Mouse (Mus musculus) c-Kit-positive CD71-negative TER-119-negative erythroid progenitor cells, embryonic 14.5 days (primary cell): ENCODE results near the gene Manba.

Source experiments
- DNase-seq: peaks from one replicate; pipeline ENCODE4 v3.0.0-alpha.2; 2013; ENCODE audit warnings: low read depth

Manba gene

DNA sequence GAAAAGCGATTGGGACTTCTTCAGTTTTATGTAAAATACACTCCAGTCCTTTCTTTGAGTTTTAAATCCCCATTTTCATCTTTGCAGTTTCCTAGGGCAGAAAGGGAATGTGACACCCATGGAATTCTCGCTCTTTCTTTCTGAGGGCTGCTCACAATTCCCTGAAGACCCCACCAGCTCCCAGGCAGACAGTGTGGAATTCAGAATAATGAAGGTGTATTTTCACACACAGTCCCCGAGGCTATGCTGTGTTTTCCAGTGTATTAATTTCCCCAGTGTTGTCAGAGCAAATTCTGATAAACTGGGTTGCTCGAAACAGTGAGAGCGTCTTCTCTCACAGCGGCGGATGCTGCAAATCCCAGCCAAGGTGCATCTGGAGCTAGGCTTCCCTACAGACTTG is 44.3 kb downstream of the Manba start:
- no peak for DNase-seq

- DNase-seq, result no peak
Observed at GRCm38 (mm10) chr3:135531762-135532161, 46.4 kb downstream of the Manba start.

- DNase-seq, result no peak
Observed at GRCm38 (mm10) chr3:135534103-135534502, 48.7 kb downstream of the Manba start.

GRCm38 (mm10) chr3:135546212-135546923 is 61.0 kb downstream of the Manba start:
- no peak for DNase-seq

DNA sequence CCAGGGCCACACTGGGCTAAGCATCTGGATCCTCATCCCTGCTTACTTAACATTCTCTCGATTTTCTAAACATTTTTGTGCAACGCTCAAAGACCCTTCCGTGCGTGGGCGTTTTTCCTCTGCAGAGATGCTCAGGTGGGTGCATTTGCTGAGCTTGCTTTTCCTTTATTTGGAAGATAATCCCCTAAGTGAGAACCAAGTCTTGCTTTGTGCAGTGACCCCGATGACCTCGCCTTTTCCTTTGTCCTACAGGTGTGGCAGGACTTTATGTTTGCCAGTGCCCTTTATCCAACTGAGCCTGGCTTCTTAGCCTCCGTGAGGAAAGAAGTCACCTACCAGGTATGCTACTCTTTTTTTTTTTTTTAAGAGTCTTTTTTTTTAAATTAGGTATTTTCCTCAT is 61.9 kb downstream of the Manba start:
- DNase-seq, result no peak

- no peak for DNase-seq
Observed at GRCm38 (mm10) chr3:135552874-135553273, 67.5 kb downstream of the Manba start.

GRCm38 (mm10) chr3:135555192-135555591 is 69.8 kb downstream of the Manba start:
- DNase-seq, result no peak

DNA sequence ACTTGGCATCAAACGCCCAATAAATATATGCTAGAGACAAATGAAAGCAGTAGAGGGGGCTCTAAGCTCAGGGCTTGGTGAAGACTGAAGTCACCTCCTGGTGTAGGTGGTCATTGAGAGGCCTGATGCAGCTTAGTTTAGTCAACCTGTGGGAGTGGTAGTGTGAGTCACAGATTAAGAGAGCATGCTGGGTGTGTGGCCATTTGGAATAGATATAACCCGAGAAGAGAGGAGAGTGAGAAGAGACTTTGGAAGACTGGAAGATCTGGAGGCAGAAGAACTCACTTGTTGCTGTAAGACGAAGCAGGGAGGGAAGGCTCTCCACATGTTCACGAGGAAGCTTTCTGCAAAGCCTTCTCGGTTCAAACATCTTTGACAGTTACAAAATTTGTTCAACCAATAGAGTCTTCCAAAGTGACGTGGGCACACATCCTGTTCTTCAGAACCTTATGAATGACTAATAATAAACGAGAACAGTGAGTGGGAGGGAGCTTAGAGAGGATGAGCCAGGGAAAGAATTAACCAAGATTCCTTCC is 70.7 kb downstream of the Manba start:
- DNase-seq, result no peak

DNA sequence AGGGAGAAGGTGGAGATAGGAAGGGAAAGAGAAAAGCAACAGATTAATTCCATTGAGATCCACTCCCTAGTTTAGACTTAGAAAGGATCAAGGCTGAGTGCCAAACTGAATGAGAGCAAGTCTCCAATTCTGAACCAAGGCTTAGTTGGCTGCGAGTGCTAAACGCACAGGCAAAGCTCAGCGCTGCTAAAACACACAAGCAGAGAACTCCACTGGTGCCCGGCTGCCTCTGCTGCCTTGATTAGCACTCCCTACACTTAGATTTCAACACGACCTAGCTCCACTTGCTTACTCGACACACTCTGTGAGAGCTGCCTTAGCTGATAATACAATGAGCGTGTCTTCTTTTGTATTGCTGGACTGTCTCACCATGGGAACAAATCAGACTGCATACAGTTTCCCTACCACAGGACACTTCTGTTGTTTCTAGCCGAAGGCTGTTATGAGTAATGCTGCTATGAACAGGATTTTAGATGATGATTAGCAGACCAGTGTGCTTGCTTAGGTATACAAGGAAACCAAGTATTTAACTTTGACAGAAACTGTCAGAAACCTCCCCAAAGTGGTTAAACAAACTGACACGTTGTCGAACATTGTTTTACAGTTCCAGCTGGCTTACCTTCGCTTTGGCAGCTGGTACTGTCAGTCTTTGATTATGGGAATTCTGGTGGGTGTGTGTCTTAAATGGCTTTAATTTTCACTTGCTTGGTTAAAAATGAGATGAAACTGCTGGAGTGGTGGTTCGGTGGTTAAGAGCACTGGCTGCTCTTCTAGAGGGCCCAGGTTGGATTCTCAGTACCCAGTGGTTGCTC is 71.6 kb downstream of the Manba start:
- no peak for DNase-seq

GRCm38 (mm10) chr3:135562036-135562435 is 76.6 kb downstream of the Manba start:
- no peak for DNase-seq

DNA sequence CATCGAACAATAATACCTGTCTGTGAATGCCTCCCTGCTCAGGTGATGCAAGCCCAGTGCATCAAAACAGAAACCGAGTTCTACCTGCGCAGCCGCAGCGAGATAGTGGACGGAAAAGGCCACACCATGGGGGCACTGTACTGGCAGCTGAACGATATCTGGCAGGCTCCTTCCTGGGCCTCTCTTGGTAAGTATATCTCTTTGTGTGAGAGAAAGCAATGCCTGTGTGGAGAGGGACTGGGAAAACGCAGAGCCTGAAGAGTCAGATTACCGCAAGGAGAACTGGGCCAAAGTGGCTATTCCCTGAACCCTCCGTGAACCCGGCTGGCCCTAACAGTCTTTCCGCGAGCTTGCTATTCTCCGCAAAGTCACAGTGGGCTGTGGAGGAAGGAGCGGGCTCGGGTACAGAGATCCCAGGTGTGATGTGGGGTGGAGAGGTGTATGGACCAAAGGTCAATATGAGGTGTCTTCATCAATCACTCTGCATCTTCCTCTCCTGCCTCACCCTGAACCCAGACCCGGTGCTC is 77.8 kb downstream of the Manba start:
- no peak for DNase-seq

GRCm38 (mm10) chr3:135564706-135565105 is 79.3 kb downstream of the Manba start:
- DNase-seq, result no peak

GRCm38 (mm10) chr3:135565306-135565705 is 79.9 kb downstream of the Manba start:
- DNase-seq, result no peak

- no peak for DNase-seq
Observed at GRCm38 (mm10) chr3:135567888-135568287, 82.5 kb downstream of the Manba start.

DNA sequence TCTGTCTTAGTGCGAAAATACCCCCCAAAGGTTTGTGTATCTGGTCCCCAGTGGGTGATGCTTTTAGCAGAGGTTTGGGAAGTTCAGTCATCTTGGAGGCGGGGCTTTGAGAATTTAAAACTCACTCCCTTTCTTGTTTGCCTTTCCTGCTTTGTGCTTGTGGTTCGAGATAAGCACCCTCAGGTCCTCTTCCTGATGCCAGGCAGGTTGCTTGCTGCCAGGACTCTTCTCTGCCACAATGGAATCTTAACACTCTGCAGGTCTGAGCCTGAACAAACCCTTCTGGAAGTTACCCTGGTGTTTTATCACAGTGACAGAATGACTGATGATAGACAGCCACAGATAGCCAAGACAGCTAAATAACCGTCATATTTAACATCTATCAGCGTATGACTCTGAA is 83.2 kb downstream of the Manba start:
- DNase-seq, result no peak

- DNase-seq, result no peak
Observed at GRCm38 (mm10) chr3:135571540-135571939, 86.1 kb downstream of the Manba start.

DNA sequence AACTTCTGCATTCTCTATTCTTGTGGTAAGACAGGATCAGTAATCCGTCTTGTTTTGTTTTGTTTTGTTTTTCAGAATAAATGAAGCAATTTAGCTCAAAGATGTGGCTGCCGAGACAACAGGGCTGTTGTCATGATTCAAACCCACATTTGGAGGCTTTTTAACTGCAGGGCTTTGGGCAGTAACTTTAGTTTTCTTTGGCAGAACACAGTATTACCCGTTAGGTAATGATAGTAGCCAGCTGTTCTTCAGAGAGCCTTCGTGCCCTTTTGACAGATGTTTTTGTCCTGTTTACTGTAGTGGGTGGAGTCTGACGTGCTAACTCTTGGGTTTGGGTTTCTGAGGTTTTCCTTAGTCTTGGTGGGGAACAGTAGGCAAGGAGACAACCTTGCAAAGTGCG is 87.6 kb downstream of the Manba start:
- no peak for DNase-seq

DNA sequence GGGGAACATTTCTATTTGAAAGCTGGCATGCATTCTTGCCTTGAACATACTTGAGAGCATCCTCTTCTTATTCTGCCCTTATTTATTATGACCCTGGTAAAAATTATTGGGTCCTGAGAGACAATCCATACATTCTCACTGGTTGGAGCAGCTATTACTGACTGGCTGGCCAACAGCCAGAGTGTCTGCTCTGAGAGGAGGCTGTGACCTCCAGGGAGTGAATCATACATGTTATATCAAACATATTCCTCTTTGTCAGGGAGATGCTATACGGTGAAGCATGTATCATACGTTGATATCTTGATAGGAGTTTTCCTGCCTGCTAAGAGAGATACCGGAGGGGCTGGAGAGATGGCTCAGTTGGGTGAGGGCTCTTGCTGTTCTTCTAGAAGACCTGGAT is 89.7 kb downstream of the Manba start:
- no peak for DNase-seq

- DNase-seq, result no peak
Observed at GRCm38 (mm10) chr3:135578588-135579140, 93.3 kb downstream of the Manba start.

DNA sequence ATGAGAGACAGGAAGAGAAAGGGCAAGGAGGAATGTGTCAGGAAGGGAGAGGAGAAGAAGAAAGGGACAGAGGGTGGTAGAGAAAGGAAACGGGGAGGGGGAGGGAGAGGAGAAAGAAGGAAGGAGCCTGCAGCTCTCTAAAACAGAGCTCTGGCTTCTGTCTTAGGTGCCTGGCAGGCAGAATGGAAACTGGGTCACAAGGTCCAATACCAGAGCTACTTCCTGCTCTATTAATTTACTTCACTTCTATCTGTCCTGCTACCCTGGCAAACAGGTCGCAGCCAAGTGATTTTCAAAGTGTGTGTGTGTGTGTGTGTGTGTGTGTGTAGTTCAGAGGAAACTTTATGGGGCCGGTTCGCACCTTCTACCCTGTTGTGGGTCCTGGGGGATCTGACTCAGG is 93.8 kb downstream of the Manba start:
- DNase-seq, result no peak

DNA sequence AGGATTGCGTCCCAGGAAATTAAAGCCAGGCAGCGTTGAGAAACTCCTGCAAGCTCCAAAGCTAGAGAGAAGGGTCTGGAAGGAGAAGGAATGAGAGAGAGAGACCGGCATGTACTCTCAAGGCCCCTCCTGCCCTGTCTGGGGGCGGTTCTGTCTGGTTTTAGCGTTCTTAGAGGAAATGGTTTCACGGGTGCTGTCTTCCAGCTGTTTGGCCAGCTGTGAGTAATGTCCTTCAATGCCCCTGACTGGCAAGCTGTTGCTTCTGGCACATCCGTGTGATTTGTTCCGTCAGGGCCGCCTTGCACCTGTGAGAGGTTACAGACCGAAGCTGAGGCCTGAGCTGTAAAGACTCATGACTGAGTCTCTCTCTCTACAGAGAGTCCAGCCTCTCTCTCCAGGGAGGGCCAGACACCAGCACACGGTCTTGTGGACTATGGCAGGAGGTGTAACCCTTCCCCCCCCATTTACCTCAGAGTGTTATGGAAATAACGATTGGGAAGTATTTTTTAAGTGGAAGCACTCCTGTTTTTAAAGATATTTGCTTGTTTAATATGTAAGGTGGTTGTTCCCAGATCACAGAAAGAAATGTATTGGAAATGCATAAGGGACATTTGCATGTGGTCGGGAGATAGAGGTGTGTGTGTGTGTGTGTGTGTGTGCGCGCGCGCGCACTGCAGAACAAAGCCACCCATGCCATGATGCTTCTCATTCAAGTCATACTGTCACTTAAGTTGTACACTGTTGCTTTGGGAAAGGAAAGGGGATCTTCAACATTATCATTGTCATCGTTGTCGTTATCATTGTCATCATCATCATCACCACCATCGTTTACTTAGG is 95.2 kb downstream of the Manba start:
- DNase-seq, result no peak

DNA sequence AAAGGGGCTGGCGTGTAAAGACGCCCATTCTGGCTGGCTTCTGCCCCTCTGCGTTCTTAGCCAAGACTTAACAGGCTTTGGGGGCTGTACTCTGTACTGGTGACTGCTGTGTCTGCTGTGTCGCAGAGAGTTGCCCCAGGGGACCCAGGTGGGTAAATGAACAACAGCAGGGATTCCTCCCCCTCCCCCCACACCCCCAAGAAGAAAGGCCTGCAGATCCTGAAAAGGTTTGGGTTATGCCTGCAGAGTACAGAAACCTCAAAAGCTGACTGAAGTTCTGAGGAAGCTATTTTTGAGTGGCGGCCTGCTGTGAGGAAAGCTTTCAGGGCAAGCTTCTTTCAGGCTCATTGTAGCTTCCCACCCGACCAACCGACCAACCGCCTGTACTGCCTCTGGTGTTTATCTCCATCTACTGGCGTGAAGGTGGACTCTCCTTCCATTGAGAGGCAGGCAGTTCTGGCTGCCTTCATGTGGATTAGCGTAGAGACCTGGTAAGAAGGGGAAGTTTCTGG is 96.3 kb downstream of the Manba start:
- no peak for DNase-seq
